Mouse (Mus musculus) spleen, adult 2 months (tissue): ENCODE results near the gene Gh. TPM values are rescaled to one million over a fixed set of nuclear protein-coding genes. Genes with fewer than 3 reads are reported as not detected.

Experiments used
- DNase-seq, 2 experiments: peaks; one replicate each; pipeline versions ENCODE4 v3.0.0 to v3.0.0-alpha.2; 2012 to 2021; ENCODE audit warnings: low spot score in 2 of 2, low read depth in 1 of 2
- H3K27ac ChIP-seq: fragments of 200-500 bp; 2 replicates; pipeline ENCODE4 v1.5.1; 2012; ENCODE audit warnings: low read length, inconsistent platforms; ENCODE audit not compliant: insufficient read depth
- H3K27me3 ChIP-seq: fragments of 200-500 bp; 2 replicates; pipeline ENCODE4 v1.6.1; 2012; ENCODE audit warnings: mild to moderate bottlenecking, moderate library complexity, low read length, inconsistent platforms; ENCODE audit not compliant: control insufficient read depth, insufficient read depth
- H3K36me3 ChIP-seq: fragments of 200-500 bp; 2 replicates; pipeline ENCODE4 v1.6.1; 2012; ENCODE audit warnings: mild to moderate bottlenecking, low read length, inconsistent platforms; ENCODE audit not compliant: control insufficient read depth, insufficient read depth
- H3K4me1 ChIP-seq: fragments of 200-500 bp; 2 replicates; pipeline ENCODE4 v1.6.1; 2011; ENCODE audit warnings: inconsistent platforms; ENCODE audit not compliant: control insufficient read depth, insufficient read depth, insufficient read length
- H3K4me3 ChIP-seq: fragments of 200-500 bp; 2 replicates; pipeline ENCODE4 v1.5.1; 2011; ENCODE audit warnings: mild to moderate bottlenecking, inconsistent platforms; ENCODE audit not compliant: insufficient read depth, insufficient read length; ENCODE audit errors: extremely low read depth
- CTCF ChIP-seq: fragments of 200-500 bp; IDR thresholded peaks from 2 replicates; pipeline ENCODE4 v1.5.1; 2011; ENCODE audit warnings: mild to moderate bottlenecking, inconsistent platforms; ENCODE audit not compliant: insufficient read depth, insufficient read length, insufficient replicate concordance; ENCODE audit errors: extremely low read depth
- POLR2A ChIP-seq: fragments of 200-500 bp; IDR thresholded peaks from 2 replicates; pipeline ENCODE4 v1.6.1; 2011; ENCODE audit warnings: low read depth, low read length, inconsistent platforms
- WGBS: fragments of 180-500 bp; shearing (Covaris S2); methylation state at CpG from one replicate; pipeline ENCODE4 v1.1.7; 2018; 5-methylcytosine and 5-hydroxymethylcytosine counted together
- polyA plus RNA-seq: library from polyadenylated mRNA; depleted of rRNA; stranded (reverse); fragments of >200 nt; gene quantifications from 2 replicates; pipeline ENCODE4 v1.2.3, GENCODE M21; 2012

The Gh gene
- polyA plus RNA-seq, 1 experiment = 4.7 TPM

- Histone ChIP-seq H3K27me3 (no peaks in the 10 kb centered on the region), H3K36me3 (no peaks in the 10 kb centered on the region), H3K27ac (no peak overlapping the region), H3K4me3 (no peak overlapping the region), H3K4me1 (no peaks in the 10 kb centered on the region)
- 87% methylated on average over 8 of the region's 8 CpGs for WGBS
- TF ChIP-seq POLR2A (no peak), CTCF (no peak)
- DNase-seq = no peak
Observed at GRCm38 (mm10) chr11:106284126-106284525, 17.5 kb downstream of the Gh start.

GRCm38 (mm10) chr11:106283371-106283770 is 18.3 kb downstream of the Gh start:
- no peaks in the 10 kb centered on the region for H3K36me3 ChIP-seq
- H3K4me1 ChIP-seq = no peaks in the 10 kb centered on the region
- H3K27ac ChIP-seq = no peak overlapping the region
- no peak for DNase-seq
- H3K4me3 ChIP-seq = no peak overlapping the region
- no peaks in the 10 kb centered on the region for H3K27me3 ChIP-seq
- WGBS = 84% methylated on average over 4 of the region's 4 CpGs
- no peak for TF ChIP-seq POLR2A
- TF ChIP-seq CTCF = no peak

DNA sequence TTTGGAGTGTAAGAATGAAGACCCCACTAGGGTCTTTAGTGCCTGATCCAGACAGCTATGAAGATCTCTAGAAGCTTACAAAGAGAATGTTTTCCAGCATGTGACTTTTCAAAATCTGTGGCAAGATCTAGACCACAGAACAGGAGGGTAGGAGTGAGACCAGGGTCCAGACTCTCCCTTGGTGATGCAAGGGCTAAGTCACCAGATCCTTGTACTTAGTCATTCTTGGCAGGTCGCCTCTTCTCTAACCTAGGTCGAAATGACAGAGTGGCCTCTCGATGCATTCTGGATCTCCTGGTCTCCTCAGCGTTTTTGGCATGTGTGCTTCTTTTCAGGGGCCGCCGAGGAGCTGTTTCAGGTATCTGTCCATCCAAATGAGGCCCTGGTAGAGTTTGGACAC is 19.2 kb downstream of the Gh start:
- WGBS = 85% methylated on average over 6 of the region's 6 CpGs
- Histone ChIP-seq H3K4me3 (no peak overlapping the region), H3K4me1 (no peaks in the 10 kb centered on the region), H3K36me3 (no peaks in the 10 kb centered on the region), H3K27ac (no peak overlapping the region), H3K27me3 (no peaks in the 10 kb centered on the region)
- no peak for TF ChIP-seq POLR2A
- TF ChIP-seq CTCF = no peak
- no peak for DNase-seq

- peak; percentile 90 for TF ChIP-seq CTCF
- TF ChIP-seq POLR2A = no peak
- no peaks in the 10 kb centered on the region for H3K27me3 ChIP-seq
- H3K4me3 ChIP-seq = 0 out of 2 replicates have a peak within 1 kb of the TSS, but pooled peaks have one; percentile 1
- peak; percentile 91 to 95 for DNase-seq
- H3K36me3 ChIP-seq = no peaks in the 10 kb centered on the region
- peaks cover 9% of the 10 kb centered on the region; the same call in 1 of the 2 replicates for H3K4me1 ChIP-seq
- H3K27ac ChIP-seq = no peak within 1 kb of the TSS
- 3% methylated on average over 25 of the region's 25 CpGs for WGBS
Observed at GRCm38 (mm10) chr11:106276454-106276853, 25.2 kb downstream of the Gh start, which contains the start of gene Tcam1. TSS of gene Tcam1 (plus strand) at chr11:106276672.

- DNase-seq = no peak
- no peak overlapping the region for H3K4me3 ChIP-seq
- TF ChIP-seq CTCF (no peak), POLR2A (no peak)
- no peaks in the 10 kb centered on the region for H3K27me3 ChIP-seq
- peaks cover 18% of the 10 kb centered on the region; the same call in 1 of the 2 replicates for H3K4me1 ChIP-seq
- H3K36me3 ChIP-seq = no peaks in the 10 kb centered on the region
- H3K27ac ChIP-seq = no peak overlapping the region
- 81% methylated on average over 7 of the region's 7 CpGs for WGBS
Observed at GRCm38 (mm10) chr11:106274971-106275411, 26.7 kb downstream of the Gh start.

GRCm38 (mm10) chr11:106274374-106274773 is 27.3 kb downstream of the Gh start:
- WGBS = 88% methylated on average over 1 of the region's 1 CpGs
- Histone ChIP-seq H3K27ac (no peak overlapping the region), H3K36me3 (no peaks in the 10 kb centered on the region), H3K27me3 (no peaks in the 10 kb centered on the region), H3K4me1 (peaks cover 18% of the 10 kb centered on the region; the same call in 1 of the 2 replicates), H3K4me3 (no peak overlapping the region)
- no peak for DNase-seq
- TF ChIP-seq POLR2A = no peak
- TF ChIP-seq CTCF = no peak

- TF ChIP-seq POLR2A (no peak), CTCF (no peak)
- Histone ChIP-seq H3K4me3 (no peak overlapping the region), H3K27me3 (no peaks in the 10 kb centered on the region), H3K4me1 (peaks cover 23% of the 10 kb centered on the region; the same call in 1 of the 2 replicates), H3K27ac (no peak overlapping the region), H3K36me3 (no peaks in the 10 kb centered on the region)
- 93% methylated on average over 6 of the region's 6 CpGs for WGBS
- no peak for DNase-seq
Observed at GRCm38 (mm10) chr11:106273811-106274210, 27.9 kb downstream of the Gh start.
